Mouse (Mus musculus) retina, embryonic 14.5 days (tissue): ENCODE data around the gene Gm14226.
"Not testable (repeated sequence)": the region's sequence is repeated elsewhere in the genome, so short reads cannot be mapped to it uniquely, and the experiment has no call there.

Experiments used
- DNase-seq: peaks from one replicate; pipeline ENCODE4 v3.0.0-alpha.2; 2015; ENCODE audit warnings: low spot score

Gene Gm14226

GRCm38 (mm10) chr2:155018251-155018755 lies at the start of gene Gm14226:
Gene Gm14226 (plus strand): TSS chr2:155018266.
- not testable (repeated sequence) for DNase-seq

- DNase-seq = peak; percentile 60
Observed at GRCm38 (mm10) chr2:154969740-154970397, 48.2 kb upstream of the Gm14226 start.

- DNase-seq = no peak
Observed at GRCm38 (mm10) chr2:154971919-154972692, 46.0 kb upstream of the Gm14226 start.

- DNase-seq = no peak
Observed at GRCm38 (mm10) chr2:154972981-154973380, 45.1 kb upstream of the Gm14226 start.

- DNase-seq = no peak
Observed at GRCm38 (mm10) chr2:154986609-154987008, 31.5 kb upstream of the Gm14226 start.

GRCm38 (mm10) chr2:154991411-154991810 lies 26.7 kb upstream of the Gm14226 start:
- no peak for DNase-seq

GRCm38 (mm10) chr2:154992083-154992482 lies 26.0 kb upstream of the Gm14226 start:
- DNase-seq = no peak

- no peak for DNase-seq
Observed at GRCm38 (mm10) chr2:155005491-155005890, 12.6 kb upstream of the Gm14226 start.

- DNase-seq = peak; percentile 31
Observed at GRCm38 (mm10) chr2:155011086-155011656, 6.9 kb upstream of the Gm14226 start.

- peak; percentile 50 for DNase-seq
Observed at GRCm38 (mm10) chr2:155012991-155013390, 5.1 kb upstream of the Gm14226 start.

GRCm38 (mm10) chr2:155016751-155017150 lies 1.3 kb upstream of the Gm14226 start:
- not testable (repeated sequence) for DNase-seq

GRCm38 (mm10) chr2:155018762-155019641 lies 936 bp downstream of the Gm14226 start:
- DNase-seq = peak; percentile 67

- DNase-seq = peak; percentile 78
Observed at GRCm38 (mm10) chr2:155019673-155020072, 1.6 kb downstream of the Gm14226 start.

GRCm38 (mm10) chr2:155020247-155020826 lies 2.3 kb downstream of the Gm14226 start:
- DNase-seq = peak; percentile 35

GRCm38 (mm10) chr2:155030831-155031230 lies 12.8 kb downstream of the Gm14226 start:
- DNase-seq = no peak

- no peak for DNase-seq
Observed at GRCm38 (mm10) chr2:155032938-155033710, 15.1 kb downstream of the Gm14226 start.

GRCm38 (mm10) chr2:155039956-155040355 lies 21.9 kb downstream of the Gm14226 start:
- DNase-seq = no peak

- no peak for DNase-seq
Observed at GRCm38 (mm10) chr2:155044542-155044941, 26.5 kb downstream of the Gm14226 start.

GRCm38 (mm10) chr2:155045075-155045474 lies 27.0 kb downstream of the Gm14226 start:
- no peak for DNase-seq

GRCm38 (mm10) chr2:155046803-155047202 lies 28.7 kb downstream of the Gm14226 start:
- no peak for DNase-seq
